Mouse (Mus musculus): ENCODE data around the gene St6gal1. TPM values are rescaled to one million over a fixed set of nuclear protein-coding genes. Genes with fewer than 3 reads are reported as not detected.

Gene St6gal1
- polyA plus RNA-seq, 1 experiment = 77.2 TPM

DNA sequence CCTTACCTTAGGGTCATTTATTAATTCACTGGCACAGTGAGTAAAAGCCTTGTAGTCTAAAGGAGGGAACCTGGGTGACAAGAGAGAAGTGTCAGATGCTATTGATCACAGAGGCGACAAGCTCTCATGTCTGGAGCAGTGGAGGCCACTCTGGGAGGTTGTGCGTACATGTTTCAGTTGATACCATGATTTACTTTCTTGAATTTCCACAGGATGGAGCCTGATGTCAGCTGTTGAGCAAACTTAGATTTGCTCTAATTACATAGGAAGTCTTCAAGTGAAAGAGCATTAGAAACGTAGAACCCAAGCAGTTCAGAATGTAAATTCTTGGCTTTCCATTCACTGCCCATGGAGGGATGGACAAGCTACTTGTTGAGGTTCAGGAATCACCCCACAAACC, 5.4 kb downstream of the St6gal1 start:
- peaks cover 58% of the 10 kb centered on the region for H3K4me1 ChIP-seq (ENCODE audit: control insufficient read depth, insufficient read depth, low read length)

GRCm38 (mm10) chr16:23231168-23231567, 6.6 kb downstream of the St6gal1 start:
- Histone ChIP-seq H3K4me3 (ENCODE audit: insufficient read depth, low read length) (no peak overlapping the region), H3K4me1 (ENCODE audit: control insufficient read depth, insufficient read depth, low read length) (peaks cover 64% of the 10 kb centered on the region), H3K27ac (ENCODE audit: insufficient read depth, low read depth, low read length) (peak overlapping the region; percentile 88)
- TF ChIP-seq CTCF (IDR thresholded peaks at IDR 0.05; ENCODE audit: low read depth, low read length) = no peak
- TF ChIP-seq POLR2A (IDR thresholded peaks at IDR 0.05; ENCODE audit: borderline replicate concordance, low read depth, low read length) = no peak

More for the DNA sequence above, 5.4 kb downstream of the St6gal1 start:
- TF ChIP-seq POLR2A (IDR thresholded peaks at IDR 0.05; ENCODE audit: borderline replicate concordance, low read depth, low read length) (no peak), CTCF (IDR thresholded peaks at IDR 0.05; ENCODE audit: low read depth, low read length) (no peak)
- Histone ChIP-seq H3K4me3 (ENCODE audit: insufficient read depth, low read length) (no peak overlapping the region), H3K27ac (ENCODE audit: insufficient read depth, low read depth, low read length) (no peak overlapping the region)

GRCm38 (mm10) chr16:23232691-23233090, 8.2 kb downstream of the St6gal1 start:
- no peak for TF ChIP-seq POLR2A (IDR thresholded peaks at IDR 0.05; ENCODE audit: borderline replicate concordance, low read depth, low read length)
- TF ChIP-seq CTCF (IDR thresholded peaks at IDR 0.05; ENCODE audit: low read depth, low read length) = no peak
- Histone ChIP-seq H3K27ac (ENCODE audit: insufficient read depth, low read depth, low read length) (peak overlapping the region; percentile 89), H3K4me1 (ENCODE audit: control insufficient read depth, insufficient read depth, low read length) (peaks cover 74% of the 10 kb centered on the region), H3K4me3 (ENCODE audit: insufficient read depth, low read length) (0 out of 2 replicates have a peak overlapping the region, but pooled peaks have one; percentile 21)

- peak overlapping the region; percentile 89 for H3K27ac ChIP-seq (ENCODE audit: insufficient read depth, low read depth, low read length)
- peak overlapping the region; percentile 26 for H3K4me3 ChIP-seq (ENCODE audit: insufficient read depth, low read length)
- peaks cover 71% of the 10 kb centered on the region for H3K4me1 ChIP-seq (ENCODE audit: control insufficient read depth, insufficient read depth, low read length)
- no peak for TF ChIP-seq POLR2A (IDR thresholded peaks at IDR 0.05; ENCODE audit: borderline replicate concordance, low read depth, low read length)
- no peak for TF ChIP-seq CTCF (IDR thresholded peaks at IDR 0.05; ENCODE audit: low read depth, low read length)
Observed at GRCm38 (mm10) chr16:23233496-23233895, 9.0 kb downstream of the St6gal1 start.

GRCm38 (mm10) chr16:23234557-23234956, 10.0 kb downstream of the St6gal1 start:
- no peak overlapping the region for H3K4me3 ChIP-seq (ENCODE audit: insufficient read depth, low read length)
- peaks cover 69% of the 10 kb centered on the region for H3K4me1 ChIP-seq (ENCODE audit: control insufficient read depth, insufficient read depth, low read length)
- H3K27ac ChIP-seq (ENCODE audit: insufficient read depth, low read depth, low read length) = peak overlapping the region; percentile 89
- TF ChIP-seq CTCF (IDR thresholded peaks at IDR 0.05; ENCODE audit: low read depth, low read length) = no peak
- no peak for TF ChIP-seq POLR2A (IDR thresholded peaks at IDR 0.05; ENCODE audit: borderline replicate concordance, low read depth, low read length)

- Histone ChIP-seq H3K27ac (ENCODE audit: insufficient read depth, low read depth, low read length) (no peak overlapping the region), H3K4me3 (ENCODE audit: insufficient read depth, low read length) (no peak overlapping the region)
Observed at GRCm38 (mm10) chr16:23235173-23235694, 10.7 kb downstream of the St6gal1 start.

DNA sequence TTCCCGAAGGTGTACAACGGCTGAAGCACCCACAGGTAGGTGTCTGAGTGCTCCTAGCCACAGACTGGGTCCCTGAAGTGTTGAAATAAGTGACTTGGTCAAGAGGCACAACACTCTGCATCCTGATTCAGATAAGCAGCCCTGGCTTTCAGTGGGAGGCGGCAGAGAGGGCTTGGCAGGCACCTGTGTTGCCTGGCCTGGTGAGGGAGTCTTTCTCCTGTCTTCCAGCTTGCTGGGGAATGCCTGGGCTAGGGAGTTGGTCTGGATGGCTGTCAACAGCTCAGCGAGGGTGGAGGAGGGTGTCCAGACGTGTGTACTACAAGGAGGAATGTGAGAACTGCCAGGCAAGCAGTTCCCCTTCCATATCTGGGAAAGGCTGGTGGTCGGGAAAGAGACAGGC, 15.0 kb downstream of the St6gal1 start:
- H3K4me1 ChIP-seq (ENCODE audit: control insufficient read depth, insufficient read depth, low read length) = peaks cover 47% of the 10 kb centered on the region
- no peak overlapping the region for H3K27ac ChIP-seq (ENCODE audit: insufficient read depth, low read depth, low read length)
- TF ChIP-seq POLR2A (IDR thresholded peaks at IDR 0.05; ENCODE audit: borderline replicate concordance, low read depth, low read length) = no peak
- no peak for TF ChIP-seq CTCF (IDR thresholded peaks at IDR 0.05; ENCODE audit: low read depth, low read length)
- no peak overlapping the region for H3K4me3 ChIP-seq (ENCODE audit: insufficient read depth, low read length)

More at GRCm38 (mm10) chr16:23235173-23235694, 10.7 kb downstream of the St6gal1 start:
- TF ChIP-seq CTCF (IDR thresholded peaks at IDR 0.05; ENCODE audit: low read depth, low read length) (no peak), POLR2A (IDR thresholded peaks at IDR 0.05; ENCODE audit: borderline replicate concordance, low read depth, low read length) (no peak)
- peaks cover 70% of the 10 kb centered on the region for H3K4me1 ChIP-seq (ENCODE audit: control insufficient read depth, insufficient read depth, low read length)

GRCm38 (mm10) chr16:23240049-23240949, 15.8 kb downstream of the St6gal1 start:
- H3K4me3 ChIP-seq (ENCODE audit: insufficient read depth, low read length) = no peak overlapping the region
- TF ChIP-seq POLR2A (IDR thresholded peaks at IDR 0.05; ENCODE audit: borderline replicate concordance, low read depth, low read length) = no peak
- no peak for TF ChIP-seq CTCF (IDR thresholded peaks at IDR 0.05; ENCODE audit: low read depth, low read length)
- peaks cover 47% of the 10 kb centered on the region for H3K4me1 ChIP-seq (ENCODE audit: control insufficient read depth, insufficient read depth, low read length)
- no peak overlapping the region for H3K27ac ChIP-seq (ENCODE audit: insufficient read depth, low read depth, low read length)

- Histone ChIP-seq H3K27ac (ENCODE audit: insufficient read depth, low read depth, low read length) (no peak overlapping the region), H3K4me1 (ENCODE audit: control insufficient read depth, insufficient read depth, low read length) (peaks cover 44% of the 10 kb centered on the region), H3K4me3 (ENCODE audit: insufficient read depth, low read length) (no peak overlapping the region)
- TF ChIP-seq POLR2A (IDR thresholded peaks at IDR 0.05; ENCODE audit: borderline replicate concordance, low read depth, low read length) = no peak
- no peak for TF ChIP-seq CTCF (IDR thresholded peaks at IDR 0.05; ENCODE audit: low read depth, low read length)
Observed at GRCm38 (mm10) chr16:23240950-23241259, 16.4 kb downstream of the St6gal1 start.

Measured in bone marrow macrophage, adult 2 months (primary cell).